In the genomic region with DNA sequence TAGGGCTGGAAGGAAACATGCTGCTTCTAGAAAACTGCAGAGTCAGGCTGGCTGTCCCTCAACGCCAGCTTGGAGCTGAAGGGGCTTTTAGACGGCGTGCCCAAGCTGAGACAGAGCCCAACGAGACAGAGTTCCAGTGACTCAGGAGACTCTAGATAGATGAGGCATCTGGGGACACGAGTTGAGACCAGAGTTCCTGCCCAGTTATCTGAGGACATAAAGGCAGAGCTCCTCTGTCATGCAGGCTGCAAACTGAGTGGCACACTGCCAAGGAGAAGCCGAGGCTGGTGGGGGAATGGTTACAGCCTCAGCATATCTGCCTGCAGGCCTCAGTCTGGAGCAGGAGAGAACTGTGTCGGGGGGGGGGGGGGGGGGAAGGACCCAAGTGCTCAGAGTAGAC, we compare ENCODE assay signal across 8 mouse cellular contexts.
A peak's percentile ranks its signal among the peaks of the same experiment; 100 is the strongest.
DNase-seq lines count a peak whose midpoint lies in the region; ATAC-seq and TF ChIP-seq lines count a peak whose summit lies in the region.

No protein-coding gene starts in this region.

- TF ChIP-seq EP300 in liver, postnatal 0 days (IDR thresholded peaks at IDR 0.05; ENCODE audit: low read depth), result no peak

- WGBS in forebrain, embryonic 15.5 days, result 22% methylated on average over 7 of the region's 7 CpGs
- 10% methylated on average over 7 of the region's 7 CpGs for WGBS in heart, embryonic 15.5 days
- WGBS in liver, postnatal 0 days (ENCODE audit: insufficient replicate concordance), result 38% methylated on average over 7 of the region's 7 CpGs

- H3K9me3 ChIP-seq in forebrain, embryonic 15.5 days, result no peaks in the 10 kb centered on the region
- no peaks in the 10 kb centered on the region for H3K9me3 ChIP-seq in heart, embryonic 15.5 days (replicated peaks)
- H3K9me3 ChIP-seq in liver, postnatal 0 days (ENCODE audit: low read length), result no peaks in the 10 kb centered on the region

- DNase-seq in 3T3-L1 (ENCODE audit: low read depth, low spot score), result peak; percentile 82
- peak; percentile 91 for DNase-seq in adrenal gland, postnatal 14 days
- DNase-seq in layer of hippocampus, adult 11-12 months (ENCODE audit: low spot score), result peak; percentile 65
- DNase-seq in liver, postnatal 0 days, result peak; percentile 56
- DNase-seq in right cerebral cortex, postnatal 10 days (ENCODE audit: low spot score in 2 of 2), result peak; percentile 84 to 85

- no peak overlapping the region for H3K9ac ChIP-seq in forebrain, embryonic 15.5 days (replicated peaks)
- no peak overlapping the region for H3K9ac ChIP-seq in heart, embryonic 15.5 days
- H3K9ac ChIP-seq in liver, postnatal 0 days (replicated peaks), result no peak overlapping the region

- no peak for TF ChIP-seq CTCF in liver, postnatal 0 days (IDR thresholded peaks at IDR 0.05; ENCODE audit: low read depth)

- peaks cover 17% of the 10 kb centered on the region for H3K4me1 ChIP-seq in forebrain, embryonic 15.5 days
- H3K4me1 ChIP-seq in heart, embryonic 15.5 days (replicated peaks), result peaks cover 49% of the 10 kb centered on the region
- H3K4me1 ChIP-seq in liver, postnatal 0 days (ENCODE audit: insufficient read depth), result no peaks in the 10 kb centered on the region

- ATAC-seq in forebrain, embryonic 15.5 days (replicated peaks), result peak; percentile 71
- ATAC-seq in heart, embryonic 15.5 days (replicated peaks; ENCODE audit: insufficient number of reproducible peaks, insufficient read depth, low FRiP score, low read depth), result peak; percentile 93
- peak; percentile 63 for ATAC-seq in liver, postnatal 0 days
- no peak for ATAC-seq in CD4-positive, CD25-positive, alpha-beta regulatory T cell, adult 4 months

- no peak overlapping the region for H3K4me2 ChIP-seq in forebrain, embryonic 15.5 days (replicated peaks)
- peak overlapping the region; percentile 26; the same call in 1 of the 2 replicates for H3K4me2 ChIP-seq in heart, embryonic 15.5 days
- no peak overlapping the region for H3K4me2 ChIP-seq in liver, postnatal 0 days (ENCODE audit: low read depth, low read length)

- H3K27me3 ChIP-seq in forebrain, embryonic 15.5 days, result no peaks in the 10 kb centered on the region
- no peaks in the 10 kb centered on the region for H3K27me3 ChIP-seq in heart, embryonic 15.5 days
- H3K27me3 ChIP-seq in liver, postnatal 0 days (ENCODE audit: insufficient read depth, low read length), result no peaks in the 10 kb centered on the region

- no peaks in the 10 kb centered on the region for H3K36me3 ChIP-seq in forebrain, embryonic 15.5 days
- no peaks in the 10 kb centered on the region for H3K36me3 ChIP-seq in heart, embryonic 15.5 days
- H3K36me3 ChIP-seq in liver, postnatal 0 days (replicated peaks; ENCODE audit: insufficient read depth, low read length), result no peaks in the 10 kb centered on the region

- H3K27ac ChIP-seq in forebrain, embryonic 15.5 days (replicated peaks), result no peak overlapping the region
- no peak overlapping the region for H3K27ac ChIP-seq in heart, embryonic 15.5 days
- H3K27ac ChIP-seq in liver, postnatal 0 days (ENCODE audit: low read depth), result no peak overlapping the region

- no peak overlapping the region for H3K4me3 ChIP-seq in forebrain, embryonic 15.5 days
- no peak overlapping the region for H3K4me3 ChIP-seq in heart, embryonic 15.5 days
- H3K4me3 ChIP-seq in liver, postnatal 0 days (ENCODE audit: low read depth, low read length), result no peak overlapping the region
